Mouse (Mus musculus): Measurements from ENCODE around the gene Fbxw8.

- TF ChIP-seq POLR2A (IDR thresholded peaks at IDR 0.05; ENCODE audit: extremely low read depth, insufficient read depth, low read length) (no peak), CTCF (IDR thresholded peaks at IDR 0.05; ENCODE audit: low read depth, low read length) (no peak)
Measured at GRCm38 (mm10) chr5:118047091-118047757, 108.0 kb downstream of the Fbxw8 start.
